Mouse (Mus musculus): Measurements from ENCODE around the gene Il27ra. TPM values are rescaled to one million over a fixed set of nuclear protein-coding genes. Genes with fewer than 3 reads are reported as not detected.

Gene Il27ra
- polyA plus RNA-seq, 1 experiment from 2014 or later = 0.81 TPM

- WGBS = 90% methylated on average over 10 of the region's 10 CpGs
- no peak for ATAC-seq (ENCODE audit: insufficient number of reproducible peaks, insufficient read depth, low FRiP score, low TSS enrichment)
- no peak overlapping the region for H3K9ac ChIP-seq
- H3K36me3 ChIP-seq = peaks cover 19% of the 10 kb centered on the region
- H3K27me3 ChIP-seq = no peaks in the 10 kb centered on the region
- peaks cover 38% of the 10 kb centered on the region for H3K4me1 ChIP-seq
- H3K9me3 ChIP-seq = no peaks in the 10 kb centered on the region
- H3K4me3 ChIP-seq = no peak overlapping the region
- no peak overlapping the region for H3K27ac ChIP-seq
- no peak overlapping the region for H3K4me2 ChIP-seq (replicated peaks)
These were observed 29.9 kb upstream of the Il27ra start for GRCm38 (mm10) chr8:84072321-84072720.

DNA sequence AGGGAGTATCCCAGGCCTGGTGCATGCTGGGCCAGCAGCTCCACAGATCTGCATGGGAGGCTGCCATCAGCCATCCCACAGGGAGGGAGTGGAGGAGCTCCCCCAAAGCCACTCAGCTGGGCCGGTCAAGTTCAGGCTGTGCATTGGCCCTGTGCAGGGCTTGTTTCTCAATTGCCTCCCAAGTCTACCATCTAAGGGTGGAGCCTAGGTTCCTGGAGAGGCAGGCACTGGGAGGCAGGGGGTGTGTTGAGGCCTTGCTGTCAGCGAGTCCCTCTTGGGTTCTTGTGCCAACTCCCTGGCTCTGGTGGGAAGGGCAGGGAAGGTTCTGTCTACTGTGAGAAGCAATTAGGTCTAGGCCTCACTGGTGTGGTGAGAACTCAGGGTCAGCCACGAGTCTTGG is 29.5 kb upstream of the Il27ra start:
- Histone ChIP-seq H3K4me2 (replicated peaks) (no peak overlapping the region), H3K27ac (no peak overlapping the region), H3K9ac (no peak overlapping the region), H3K4me3 (no peak overlapping the region), H3K9me3 (no peaks in the 10 kb centered on the region), H3K36me3 (peaks cover 17% of the 10 kb centered on the region), H3K4me1 (peaks cover 37% of the 10 kb centered on the region), H3K27me3 (no peaks in the 10 kb centered on the region)
- WGBS = 83% methylated on average over 3 of the region's 3 CpGs
- no peak for ATAC-seq (ENCODE audit: insufficient number of reproducible peaks, insufficient read depth, low FRiP score, low TSS enrichment)

DNA sequence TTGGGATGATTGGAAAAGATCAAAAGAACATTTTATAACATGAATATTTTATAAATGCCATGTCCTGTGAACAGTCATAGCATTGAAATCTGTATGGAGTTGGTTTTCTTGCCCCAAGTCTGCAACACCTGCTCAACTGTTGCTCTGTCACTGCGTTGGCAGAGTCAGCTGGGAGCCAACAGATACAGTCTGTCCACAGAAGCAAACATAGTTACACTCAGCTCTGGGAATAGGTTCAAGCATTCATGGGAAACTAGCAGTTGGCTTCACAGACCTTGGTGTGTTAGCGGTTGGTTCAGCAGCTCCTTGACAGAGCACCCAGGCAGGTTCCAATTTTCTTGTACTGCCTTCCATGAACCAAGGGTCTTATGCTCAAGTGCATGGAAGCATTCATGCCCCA is 28.3 kb upstream of the Il27ra start:
- Histone ChIP-seq H3K27me3 (no peaks in the 10 kb centered on the region), H3K4me3 (no peak overlapping the region), H3K9me3 (no peaks in the 10 kb centered on the region), H3K36me3 (peaks cover 11% of the 10 kb centered on the region), H3K4me2 (replicated peaks) (no peak overlapping the region), H3K4me1 (peaks cover 31% of the 10 kb centered on the region), H3K9ac (no peak overlapping the region), H3K27ac (no peak overlapping the region)
- no peak for ATAC-seq (ENCODE audit: insufficient number of reproducible peaks, insufficient read depth, low FRiP score, low TSS enrichment)
- WGBS = 88% methylated on average over 2 of the region's 2 CpGs

DNA sequence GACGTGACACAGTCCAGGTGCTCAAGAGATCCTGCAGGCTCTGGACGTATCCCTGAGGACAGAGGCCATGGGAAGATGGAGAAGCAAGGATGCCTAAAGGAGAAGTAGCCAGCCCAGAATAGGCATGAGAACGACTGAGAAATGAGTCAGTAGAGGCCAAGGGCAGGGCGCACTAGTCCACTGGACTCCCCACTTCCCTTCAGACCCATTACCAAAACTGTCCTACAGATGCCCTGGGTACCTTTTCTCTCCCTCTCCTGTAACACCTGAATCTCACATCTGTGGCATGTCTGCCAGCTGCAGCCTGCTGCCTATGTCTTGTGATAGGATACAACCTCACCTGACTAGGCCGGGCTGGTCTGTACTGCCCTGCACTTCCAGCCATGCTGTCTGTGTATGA is 27.9 kb upstream of the Il27ra start:
- Histone ChIP-seq H3K27ac (no peak overlapping the region), H3K4me2 (replicated peaks) (no peak overlapping the region), H3K27me3 (no peaks in the 10 kb centered on the region), H3K9ac (no peak overlapping the region), H3K4me3 (no peak overlapping the region), H3K9me3 (no peaks in the 10 kb centered on the region), H3K36me3 (peaks cover 10% of the 10 kb centered on the region), H3K4me1 (peaks cover 31% of the 10 kb centered on the region)
- no peak for ATAC-seq (ENCODE audit: insufficient number of reproducible peaks, insufficient read depth, low FRiP score, low TSS enrichment)
- WGBS = 80% methylated on average over 5 of the region's 5 CpGs

DNA sequence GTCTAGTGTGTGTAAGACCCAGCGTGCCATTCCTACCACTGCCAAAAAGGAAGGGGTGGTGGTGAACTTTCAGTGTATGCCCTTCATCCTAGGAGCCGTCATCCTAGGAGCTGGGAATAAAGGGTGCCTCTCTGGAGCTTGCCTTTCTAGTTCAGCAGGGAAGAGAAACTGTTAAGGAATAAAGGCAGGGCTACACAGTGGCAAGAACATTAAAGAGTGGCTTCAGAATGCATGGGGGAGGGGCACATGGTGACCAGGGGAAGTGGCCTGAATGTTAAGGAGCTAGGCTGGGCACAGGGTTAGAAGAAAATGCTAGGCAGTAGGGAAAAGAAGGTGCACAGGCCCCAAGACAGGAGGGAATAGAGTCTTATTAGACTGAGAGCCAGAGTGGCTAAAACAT is 27.4 kb upstream of the Il27ra start:
- Histone ChIP-seq H3K36me3 (peaks cover 5% of the 10 kb centered on the region; the same call in 1 of the 2 replicates), H3K9ac (no peak overlapping the region), H3K4me2 (replicated peaks) (no peak overlapping the region), H3K4me1 (peaks cover 31% of the 10 kb centered on the region), H3K4me3 (no peak overlapping the region), H3K9me3 (no peaks in the 10 kb centered on the region), H3K27ac (no peak overlapping the region), H3K27me3 (no peaks in the 10 kb centered on the region)
- ATAC-seq (ENCODE audit: insufficient number of reproducible peaks, insufficient read depth, low FRiP score, low TSS enrichment) = no peak
- 61% methylated on average over 2 of the region's 2 CpGs for WGBS

- ATAC-seq (ENCODE audit: insufficient number of reproducible peaks, insufficient read depth, low FRiP score, low TSS enrichment) = no peak
- Histone ChIP-seq H3K9me3 (no peaks in the 10 kb centered on the region), H3K27me3 (no peaks in the 10 kb centered on the region), H3K36me3 (no peaks in the 10 kb centered on the region), H3K9ac (no peak overlapping the region), H3K4me1 (peaks cover 31% of the 10 kb centered on the region), H3K4me3 (no peak overlapping the region), H3K27ac (no peak overlapping the region), H3K4me2 (replicated peaks) (no peak overlapping the region)
- 39% methylated on average over 1 of the region's 1 CpGs for WGBS
These were observed 26.8 kb upstream of the Il27ra start for GRCm38 (mm10) chr8:84069169-84069568.

DNA sequence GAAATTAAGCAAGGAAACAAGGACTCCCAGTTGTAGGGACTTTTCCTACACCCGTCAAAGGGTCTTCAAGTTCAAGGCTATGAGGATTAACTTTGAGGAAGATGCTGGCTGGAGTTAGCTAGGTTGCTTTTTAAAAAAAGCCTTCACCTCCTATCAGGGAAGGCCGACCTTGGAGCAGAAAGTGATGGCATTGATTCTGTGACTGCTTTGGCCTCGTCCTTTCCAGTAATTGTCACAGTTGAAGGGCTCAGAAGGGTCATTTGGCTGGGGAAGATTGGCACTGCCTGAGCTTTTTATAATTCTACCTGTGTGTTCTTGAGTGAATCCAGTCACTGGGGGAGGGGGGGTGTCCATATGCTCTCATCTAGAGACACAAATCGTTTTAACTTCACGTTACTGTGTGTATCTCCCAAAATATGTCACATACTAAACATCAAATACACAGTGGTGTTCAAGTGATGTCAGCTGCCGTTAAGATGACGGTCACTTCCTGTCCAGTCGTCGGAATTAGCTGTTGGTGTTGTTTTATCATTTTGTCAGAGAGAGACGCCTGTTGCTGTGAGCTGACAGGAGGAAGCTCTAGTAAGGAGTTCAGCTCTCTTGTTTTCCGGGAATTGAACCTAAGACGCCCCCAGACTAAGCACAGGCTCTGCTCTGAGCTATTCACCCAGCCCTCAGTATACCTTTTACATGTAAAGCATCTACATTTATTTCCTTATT is 26.1 kb upstream of the Il27ra start:
- 60% methylated on average over 12 of the region's 12 CpGs for WGBS
- H3K4me3 ChIP-seq = no peak overlapping the region

GRCm38 (mm10) chr8:84067911-84068310 is 25.5 kb upstream of the Il27ra start:
- 91% methylated on average over 7 of the region's 7 CpGs for WGBS
- Histone ChIP-seq H3K4me1 (peaks cover 27% of the 10 kb centered on the region), H3K9ac (no peak overlapping the region), H3K36me3 (no peaks in the 10 kb centered on the region), H3K9me3 (no peaks in the 10 kb centered on the region), H3K4me3 (peak overlapping the region; percentile 84), H3K27me3 (no peaks in the 10 kb centered on the region), H3K4me2 (replicated peaks) (peak overlapping the region; percentile 48), H3K27ac (no peak overlapping the region)
- ATAC-seq (ENCODE audit: insufficient number of reproducible peaks, insufficient read depth, low FRiP score, low TSS enrichment) = no peak

More for the DNA sequence above, 26.1 kb upstream of the Il27ra start:
- H3K27ac ChIP-seq = no peak overlapping the region
- no peaks in the 10 kb centered on the region for H3K27me3 ChIP-seq
- H3K9me3 ChIP-seq = no peaks in the 10 kb centered on the region
- H3K4me2 ChIP-seq (replicated peaks) = peak overlapping the region; percentile 48; the same call in 1 of the 2 replicates
- no peak overlapping the region for H3K9ac ChIP-seq
- no peaks in the 10 kb centered on the region for H3K36me3 ChIP-seq
- peaks cover 31% of the 10 kb centered on the region for H3K4me1 ChIP-seq
- no peak for ATAC-seq (ENCODE audit: insufficient number of reproducible peaks, insufficient read depth, low FRiP score, low TSS enrichment)

DNA sequence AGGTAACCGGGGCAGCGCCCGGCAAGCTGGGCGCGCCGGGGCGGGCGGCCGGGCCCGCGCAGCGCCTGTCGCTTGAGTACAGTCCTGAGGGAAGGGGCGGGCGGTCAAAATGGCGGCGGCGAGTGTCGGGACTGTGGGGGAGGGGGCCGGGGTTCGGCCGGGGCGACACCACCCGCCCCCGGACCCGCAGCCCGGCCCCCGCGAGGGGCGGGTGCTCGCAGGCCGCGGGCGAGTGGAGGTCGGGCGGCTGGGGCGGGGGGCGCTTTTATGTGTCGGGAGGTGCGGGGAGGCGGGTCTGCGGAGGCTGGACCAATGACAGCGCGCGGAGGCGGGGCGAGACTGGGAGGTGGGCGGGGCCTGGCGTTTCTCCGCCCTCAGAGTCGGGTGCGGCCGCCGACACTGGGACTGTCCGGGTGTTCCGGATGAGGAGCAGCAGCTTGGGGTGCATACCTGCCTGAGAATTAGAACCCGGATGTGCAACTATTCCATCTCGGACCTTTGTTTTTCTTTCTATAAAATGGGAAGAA is 24.7 kb upstream of the Il27ra start:
- Histone ChIP-seq H3K9me3 (no peaks in the 10 kb centered on the region), H3K36me3 (no peaks in the 10 kb centered on the region), H3K4me3 (peak overlapping the region; percentile 84), H3K27me3 (no peaks in the 10 kb centered on the region), H3K9ac (peak overlapping the region; percentile 88), H3K4me1 (peaks cover 24% of the 10 kb centered on the region), H3K4me2 (replicated peaks) (peak overlapping the region; percentile 48), H3K27ac (peak overlapping the region; percentile 94)
- ATAC-seq (ENCODE audit: insufficient number of reproducible peaks, insufficient read depth, low FRiP score, low TSS enrichment) = peak; percentile 53
- 1% methylated on average over 51 of the region's 58 CpGs for WGBS

- peak; percentile 98 for ATAC-seq (ENCODE audit: insufficient number of reproducible peaks, insufficient read depth, low FRiP score, low TSS enrichment)
- Histone ChIP-seq H3K4me1 (peaks cover 18% of the 10 kb centered on the region), H3K9me3 (no peaks in the 10 kb centered on the region), H3K4me2 (replicated peaks) (peak within 1 kb of the TSS; percentile 67), H3K9ac (peak within 1 kb of the TSS; percentile 88), H3K27ac (peak within 1 kb of the TSS; percentile 94), H3K36me3 (no peaks in the 10 kb centered on the region), H3K4me3 (peak within 1 kb of the TSS; percentile 84), H3K27me3 (no peaks in the 10 kb centered on the region)
- WGBS = under 1% methylated on average over 51 of the region's 51 CpGs
These were observed 24.0 kb upstream of the Il27ra start, which contains the start of gene Rfx1 for GRCm38 (mm10) chr8:84066291-84066930. Gene Rfx1, plus strand, starts transcription at chr8:84066834.

DNA sequence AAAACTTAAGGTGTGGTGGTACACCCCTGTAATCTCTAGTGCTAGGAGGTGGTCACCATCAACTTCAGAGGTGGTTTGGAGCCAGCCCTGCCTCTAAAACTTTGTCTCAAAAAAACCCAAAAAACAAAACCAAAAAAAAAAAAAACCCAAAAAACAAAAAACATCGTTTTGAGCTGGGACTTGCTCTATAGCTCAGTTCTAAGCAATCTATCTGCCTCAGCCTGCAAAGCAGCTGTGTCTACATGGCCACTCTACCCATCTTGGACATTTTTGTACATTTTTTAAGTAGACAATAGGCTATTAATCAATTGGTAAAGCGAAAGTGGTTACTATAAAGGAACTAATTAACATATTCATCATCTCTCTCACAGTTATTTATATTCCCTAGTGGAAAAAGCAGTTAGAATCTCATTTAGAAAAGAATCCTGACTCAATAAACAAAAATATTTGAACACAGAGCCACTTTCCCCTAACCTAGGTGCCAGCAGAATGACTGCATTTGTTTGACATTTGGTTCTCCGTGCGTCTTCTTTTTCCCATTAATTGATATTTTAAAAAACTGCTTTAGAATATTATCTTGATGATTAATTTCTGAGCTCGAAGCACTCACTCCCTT is 23.2 kb upstream of the Il27ra start:
- H3K9ac ChIP-seq = peak overlapping the region; percentile 56
- H3K4me2 ChIP-seq (replicated peaks) = peak overlapping the region; percentile 67
- peak overlapping the region; percentile 84 for H3K4me3 ChIP-seq
- 35% methylated on average over 5 of the region's 5 CpGs for WGBS
- peak overlapping the region; percentile 61 for H3K27ac ChIP-seq
- peaks cover 18% of the 10 kb centered on the region for H3K4me1 ChIP-seq
- H3K36me3 ChIP-seq = no peaks in the 10 kb centered on the region
- H3K9me3 ChIP-seq = no peaks in the 10 kb centered on the region
- no peak for ATAC-seq (ENCODE audit: insufficient number of reproducible peaks, insufficient read depth, low FRiP score, low TSS enrichment)
- H3K27me3 ChIP-seq = no peaks in the 10 kb centered on the region
